Mouse (Mus musculus) myocyte (in vitro differentiated cells): ENCODE results near the gene Adgra1.

ENCODE experiments used
- CEBPB ChIP-seq: IDR thresholded peaks from 2 replicates; pipeline ENCODE4 v1.6.1; 2011; ENCODE audit warnings: mild to moderate bottlenecking, moderate library complexity; ENCODE audit not compliant: poor library complexity, insufficient read depth, severe bottlenecking
- E2F4 ChIP-seq: IDR thresholded peaks from one replicate; pipeline ENCODE4 v1.6.1; 2011; ENCODE audit warnings: mild to moderate bottlenecking, control low read depth, moderate library complexity; ENCODE audit not compliant: insufficient read depth
- MAX ChIP-seq: IDR thresholded peaks from one replicate; pipeline ENCODE4 v1.6.1; 2011; ENCODE audit warnings: low read depth, mild to moderate bottlenecking, control low read depth
- MYOD1 ChIP-seq, 3 experiments: IDR thresholded peaks; one replicate each; pipeline ENCODE4 v1.6.1; 2011; ENCODE audit warnings: control low read depth in 2 of 3, low read depth in 2 of 3, mild to moderate bottlenecking in 2 of 3, moderate library complexity in 1 of 3; ENCODE audit not compliant: insufficient read length in 2 of 3, control insufficient read depth in 1 of 3
- MYOG ChIP-seq, 3 experiments: IDR thresholded peaks; one replicate each; pipeline ENCODE4 v1.6.1; 2011; ENCODE audit warnings: control low read depth in 2 of 3, low read depth in 2 of 3, mild to moderate bottlenecking in 2 of 3; ENCODE audit not compliant: insufficient read length in 2 of 3, control insufficient read depth in 1 of 3, insufficient read depth in 1 of 3
- POLR2A ChIP-seq: IDR thresholded peaks from one replicate; pipeline ENCODE4 v1.6.1; 2011; ENCODE audit warnings: low read depth, mild to moderate bottlenecking, control low read depth, moderate library complexity; ENCODE audit not compliant: insufficient read length
- POLR2AphosphoS2 ChIP-seq: IDR thresholded peaks from one replicate; pipeline ENCODE4 v1.6.1; 2011; ENCODE audit warnings: low read depth, control low read depth; ENCODE audit not compliant: insufficient read length
- REST ChIP-seq: IDR thresholded peaks from one replicate; pipeline ENCODE4 v1.6.1; 2011; ENCODE audit warnings: mild to moderate bottlenecking, control low read depth, moderate library complexity; ENCODE audit not compliant: insufficient read depth, insufficient read length
- TCF12 ChIP-seq: IDR thresholded peaks from one replicate; pipeline ENCODE4 v1.6.1; 2011; ENCODE audit warnings: mild to moderate bottlenecking, control low read depth; ENCODE audit not compliant: poor library complexity, insufficient read depth, severe bottlenecking
- TCF3 ChIP-seq: IDR thresholded peaks from one replicate; pipeline ENCODE4 v1.6.1; 2011; ENCODE audit warnings: low read depth, control low read depth; ENCODE audit not compliant: insufficient read length
- USF1 ChIP-seq: IDR thresholded peaks from one replicate; pipeline ENCODE4 v1.6.1; 2011; ENCODE audit warnings: low read depth, mild to moderate bottlenecking, control low read depth, moderate library complexity

- TF ChIP-seq MAX (no peak), CEBPB (no peak), E2F4 (no peak), POLR2A (no peak), USF1 (no peak), MYOG (IDR thresholded peaks at IDR 0.05; ENCODE audit: control insufficient read depth in 1 of 3, insufficient read depth in 1 of 3, insufficient read length in 2 of 3, low read depth in 2 of 3) (no peak), TCF3 (no peak), TCF12 (no peak), REST (no peak), MYOD1 (IDR thresholded peaks at IDR 0.05; ENCODE audit: control insufficient read depth in 1 of 3, insufficient read length in 2 of 3, low read depth in 2 of 3) (no peak), POLR2AphosphoS2 (no peak)
Observed at GRCm38 (mm10) chr7:139855261-139855660, 21.3 kb downstream of the Adgra1 start.
